Comparison of ENCODE assay signal across 8 mouse cellular contexts in genomic region chr1:97769904-97770753, GRCm38 (mm10). TPM values are rescaled to one million over a fixed set of nuclear protein-coding genes. Genes with fewer than 3 reads are reported as not detected.
DNase-seq lines count a peak whose midpoint lies in the region; ATAC-seq lines count a peak whose summit lies in the region.

Gene Gin1 (plus strand): TSS chr1:97770172.
Gene Ppip5k2 (minus strand): TSS chr1:97770411.

- H3K9me3 ChIP-seq in forebrain, embryonic 14.5 days (replicated peaks; ENCODE audit: control insufficient read depth, low read length) = no peaks in the 10 kb centered on the region
- H3K9me3 ChIP-seq in neural tube, embryonic 15.5 days (replicated peaks) = no peaks in the 10 kb centered on the region

- H3K9ac ChIP-seq in forebrain, embryonic 14.5 days (ENCODE audit: low read length) = peak within 1 kb of the TSS; percentile 89
- peak within 1 kb of the TSS; percentile 83 for H3K9ac ChIP-seq in neural tube, embryonic 15.5 days (replicated peaks)

- DNase-seq in ES-CJ7 (ENCODE audit: low read depth, low spot score) = peak; percentile 98
- peak; percentile 94 for DNase-seq in cerebellum, adult 11 months
- DNase-seq in forebrain, embryonic 14.5 days (ENCODE audit: low spot score) = peak; percentile 97
- DNase-seq in heart, postnatal 14 days = peak; percentile 92 to 95
- peak; percentile 94 for DNase-seq in layer of hippocampus, adult 11-12 months (ENCODE audit: low spot score)
- DNase-seq in lung, adult 18-20 months = peak; percentile 95 to 96
- peak; percentile 95 for DNase-seq in testis, postnatal 14 days (ENCODE audit: low spot score)

- H3K27me3 ChIP-seq in forebrain, embryonic 14.5 days (replicated peaks; ENCODE audit: control insufficient read depth, insufficient read depth, low read length) = no peaks in the 10 kb centered on the region
- no peaks in the 10 kb centered on the region for H3K27me3 ChIP-seq in neural tube, embryonic 15.5 days (replicated peaks)

- H3K4me2 ChIP-seq in forebrain, embryonic 14.5 days (ENCODE audit: low read length) = peak within 1 kb of the TSS; percentile 68
- peak within 1 kb of the TSS; percentile 67 for H3K4me2 ChIP-seq in neural tube, embryonic 15.5 days

- peak; percentile 99 for ATAC-seq in forebrain, embryonic 14.5 days
- peak; percentile 99 for ATAC-seq in neural tube, embryonic 15.5 days (ENCODE audit: low FRiP score)

- intact Hi-C loops in heart, postnatal 14 days (cut with DNase I) = no loop called here

- WGBS in forebrain, embryonic 14.5 days = under 1% methylated on average over 66 of the region's 66 CpGs
- under 1% methylated on average over 66 of the region's 66 CpGs for WGBS in neural tube, embryonic 15.5 days

- H3K4me1 ChIP-seq in forebrain, embryonic 14.5 days (ENCODE audit: control insufficient read depth, insufficient read depth, low read length) = peaks cover 17% of the 10 kb centered on the region
- peaks cover 27% of the 10 kb centered on the region for H3K4me1 ChIP-seq in neural tube, embryonic 15.5 days

- H3K4me3 ChIP-seq in forebrain, embryonic 14.5 days (ENCODE audit: low read depth, low read length) = peak within 1 kb of the TSS; percentile 90
- H3K4me3 ChIP-seq in neural tube, embryonic 15.5 days (replicated peaks) = peak within 1 kb of the TSS; percentile 92

- H3K36me3 ChIP-seq in forebrain, embryonic 14.5 days (ENCODE audit: control insufficient read depth, insufficient read depth, low read length) = no peaks in the 10 kb centered on the region
- no peaks in the 10 kb centered on the region for H3K36me3 ChIP-seq in neural tube, embryonic 15.5 days

- H3K27ac ChIP-seq in forebrain, embryonic 14.5 days (ENCODE audit: low read depth, low read length) = peak within 1 kb of the TSS; percentile 86
- peak within 1 kb of the TSS; percentile 92 for H3K27ac ChIP-seq in neural tube, embryonic 15.5 days (replicated peaks)

RNA-seq across cellular contexts. Expression of gene Gin1, which starts in this region (rescaled TPM):
- 16.2 and 16.5 TPM in 2 replicates for polyA plus RNA-seq in forebrain, embryonic 14.5 days (2014; fragmentation: Nextera tagmentation; extraction: Ambion mirVana)
- 10 to 100 TPM in 1 of 2 experiments, 1 to 10 TPM in 1; 8.8 to 10.3 TPM for total RNA-seq in heart, postnatal 14 days (2021)
- 15.7 and 16.8 TPM in 2 replicates for polyA plus RNA-seq in neural tube, embryonic 15.5 days (2015; fragmentation: Nextera tagmentation; extraction: Ambion mirVana)

RNA-seq across cellular contexts. Expression of gene Ppip5k2, which starts in this region (rescaled TPM):
- polyA plus RNA-seq in forebrain, embryonic 14.5 days (2014; fragmentation: Nextera tagmentation; extraction: Ambion mirVana) = 37.9 and 46.7 TPM in 2 replicates
- total RNA-seq in heart, postnatal 14 days (2021) = 100 to 1,000 TPM in 1 of 2 experiments, 10 to 100 TPM in 1; 90.2 to 117 TPM
- 46.2 and 51.2 TPM in 2 replicates for polyA plus RNA-seq in neural tube, embryonic 15.5 days (2015; fragmentation: Nextera tagmentation; extraction: Ambion mirVana)

Comparison
In these comparisons a context has a peak if more than half of its experiments do, and no peak if none do; other contexts are left out.
1. Peak in every context shown above with its lines: DNase-seq, ATAC-seq, H3K4me3 ChIP-seq and H3K27ac ChIP-seq.